Mouse (Mus musculus): ENCODE data around the gene Mob3c. TPM values are rescaled to one million over a fixed set of nuclear protein-coding genes. Genes with fewer than 3 reads are reported as not detected.

Mob3c gene
- polyA plus RNA-seq, 1 experiment from 2014 or later = 8.0 TPM

- Histone ChIP-seq H3K36me3 (ENCODE audit: control insufficient read depth, insufficient read depth, low read length) (peaks cover 47% of the 10 kb centered on the region), H3K4me3 (ENCODE audit: control insufficient read depth in 1 of 2, insufficient read depth in 1 of 2, low read depth in 1 of 2, low read length in 2 of 2) (no peak overlapping the region), H3K9ac (ENCODE audit: low read length) (no peak overlapping the region), H3K4me1 (ENCODE audit: control insufficient read depth in 2 of 2, insufficient read depth in 2 of 2, low read length in 2 of 2) (peaks cover 0 to 6% of the 10 kb centered on the region in 2 experiments; a peak in 3 of 4 replicates), H3K9me3 (ENCODE audit: control insufficient read depth, low read length) (no peaks in the 10 kb centered on the region), H3K27ac (replicated peaks in 1 of 2; ENCODE audit: control insufficient read depth in 1 of 2, insufficient read depth in 1 of 2, low read depth in 2 of 2, low read length in 2 of 2) (no peak overlapping the region), H3K4me2 (ENCODE audit: low read length) (no peak overlapping the region), H3K27me3 (ENCODE audit: control insufficient read depth, insufficient read depth, low read length) (no peaks in the 10 kb centered on the region)
- 69% methylated on average over 2 of the region's 2 CpGs for WGBS
- no peak for ATAC-seq (ENCODE audit: insufficient number of reproducible peaks, insufficient read depth, low FRiP score, low read depth)
Observed at GRCm38 (mm10) chr4:115835576-115835975, 7.7 kb downstream of the Mob3c start.

DNA sequence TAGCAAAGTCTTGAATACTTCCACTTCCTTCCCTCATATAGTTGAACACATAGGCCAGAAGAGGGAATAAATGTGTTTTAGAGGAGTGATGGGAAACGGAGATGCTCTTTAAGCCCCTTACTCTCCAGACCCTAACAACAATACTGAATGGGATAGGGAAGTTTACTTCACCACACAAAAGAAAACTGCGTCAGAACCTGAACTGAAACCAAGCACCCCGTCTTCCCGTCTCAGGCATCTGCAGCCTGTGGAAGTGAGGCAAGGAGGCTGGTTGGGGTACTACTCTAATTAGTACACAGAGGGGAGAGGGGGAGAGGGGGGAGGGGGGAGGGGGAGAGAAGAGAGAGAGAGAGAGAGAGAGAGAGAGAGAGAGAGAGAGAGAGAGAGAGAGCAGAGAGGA lies 10.3 kb downstream of the Mob3c start:
- 74% methylated on average over 4 of the region's 4 CpGs for WGBS
- no peaks in the 10 kb centered on the region for H3K27me3 ChIP-seq (ENCODE audit: control insufficient read depth, insufficient read depth, low read length)
- peak overlapping the region; percentile 77 for H3K4me2 ChIP-seq (ENCODE audit: low read length)
- H3K4me1 ChIP-seq (ENCODE audit: control insufficient read depth in 2 of 2, insufficient read depth in 2 of 2, low read length in 2 of 2) = peaks cover 0 to 6% of the 10 kb centered on the region in 2 experiments; a peak in 3 of 4 replicates
- H3K4me3 ChIP-seq (ENCODE audit: control insufficient read depth in 1 of 2, insufficient read depth in 1 of 2, low read depth in 1 of 2, low read length in 2 of 2) = 0 out of 4 replicates have a peak overlapping the region, but pooled peaks of 1 of the 2 experiments have one; percentile 71
- H3K36me3 ChIP-seq (ENCODE audit: control insufficient read depth, insufficient read depth, low read length) = peaks cover 25% of the 10 kb centered on the region
- ATAC-seq (ENCODE audit: insufficient number of reproducible peaks, insufficient read depth, low FRiP score, low read depth) = no peak
- H3K9me3 ChIP-seq (ENCODE audit: control insufficient read depth, low read length) = no peaks in the 10 kb centered on the region
- H3K9ac ChIP-seq (ENCODE audit: low read length) = no peak overlapping the region
- no peak overlapping the region for H3K27ac ChIP-seq (replicated peaks in 1 of 2; ENCODE audit: control insufficient read depth in 1 of 2, insufficient read depth in 1 of 2, low read depth in 2 of 2, low read length in 2 of 2)

DNA sequence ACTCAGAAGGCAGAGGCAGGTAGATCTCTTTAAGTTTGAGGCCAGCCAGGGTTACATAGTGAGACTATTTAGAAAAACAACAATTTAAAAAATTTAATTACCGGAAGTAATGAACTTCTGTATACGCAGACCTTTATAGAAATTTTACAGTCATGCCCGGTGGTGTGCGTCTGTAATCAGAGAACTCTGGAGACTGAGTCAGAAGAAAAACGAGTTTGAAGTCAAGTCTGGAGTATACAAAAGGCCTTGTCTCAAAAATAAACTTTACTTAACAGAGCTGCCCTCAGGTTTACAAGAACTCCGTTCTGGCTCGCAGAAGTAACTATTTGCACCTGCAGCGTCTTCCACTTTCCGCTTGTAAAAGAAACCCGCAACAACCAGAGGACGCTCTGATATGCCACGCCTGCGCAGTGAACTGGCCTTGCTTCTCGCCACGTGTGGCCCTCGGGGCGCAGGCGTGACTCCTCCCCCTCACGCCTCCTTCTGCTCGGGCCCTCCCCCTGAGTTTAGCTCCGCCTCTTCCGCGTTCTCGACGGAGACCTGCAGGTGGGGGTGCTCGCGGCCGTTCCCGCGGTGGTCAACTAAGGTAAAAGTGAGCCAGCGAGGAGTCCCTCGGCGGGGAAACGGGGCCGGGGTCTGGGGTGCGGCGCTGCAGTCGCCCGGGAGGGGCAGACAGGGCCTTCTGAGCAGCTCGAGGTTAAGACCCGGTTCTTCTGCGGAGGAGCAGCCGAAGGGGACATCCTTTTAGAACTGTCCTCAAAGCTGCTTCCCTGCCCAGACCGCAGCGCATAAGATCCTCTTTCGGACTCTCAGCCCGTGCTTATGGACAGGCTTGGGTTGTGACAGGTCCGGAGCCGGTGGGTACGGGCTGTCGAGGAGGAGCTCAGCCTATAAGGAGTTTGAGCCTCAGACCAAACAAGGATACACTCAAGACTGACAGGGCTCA lies 11.1 kb downstream of the Mob3c start, which contains the start of gene Mknk1:
TSS of gene Mknk1 (plus strand) at position 503 of the 946 bp plus-strand sequence.
- WGBS = 2% methylated on average over 51 of the region's 51 CpGs
- Histone ChIP-seq H3K4me3 (ENCODE audit: control insufficient read depth in 1 of 2, insufficient read depth in 1 of 2, low read depth in 1 of 2, low read length in 2 of 2) (peak within 1 kb of the TSS; percentile 71 to 85), H3K27ac (replicated peaks in 1 of 2; ENCODE audit: control insufficient read depth in 1 of 2, insufficient read depth in 1 of 2, low read depth in 2 of 2, low read length in 2 of 2) (peak within 1 kb of the TSS; percentile 42 to 55; a peak in 3 of 4 replicates), H3K36me3 (ENCODE audit: control insufficient read depth, insufficient read depth, low read length) (peaks cover 18% of the 10 kb centered on the region), H3K4me1 (ENCODE audit: control insufficient read depth in 2 of 2, insufficient read depth in 2 of 2, low read length in 2 of 2) (peaks cover 0 to 6% of the 10 kb centered on the region in 2 experiments; a peak in 3 of 4 replicates), H3K9ac (ENCODE audit: low read length) (peak within 1 kb of the TSS; percentile 79), H3K4me2 (ENCODE audit: low read length) (peak within 1 kb of the TSS; percentile 77), H3K9me3 (ENCODE audit: control insufficient read depth, low read length) (no peaks in the 10 kb centered on the region), H3K27me3 (ENCODE audit: control insufficient read depth, insufficient read depth, low read length) (no peaks in the 10 kb centered on the region)
- peak; percentile 93 for ATAC-seq (ENCODE audit: insufficient number of reproducible peaks, insufficient read depth, low FRiP score, low read depth)

DNA sequence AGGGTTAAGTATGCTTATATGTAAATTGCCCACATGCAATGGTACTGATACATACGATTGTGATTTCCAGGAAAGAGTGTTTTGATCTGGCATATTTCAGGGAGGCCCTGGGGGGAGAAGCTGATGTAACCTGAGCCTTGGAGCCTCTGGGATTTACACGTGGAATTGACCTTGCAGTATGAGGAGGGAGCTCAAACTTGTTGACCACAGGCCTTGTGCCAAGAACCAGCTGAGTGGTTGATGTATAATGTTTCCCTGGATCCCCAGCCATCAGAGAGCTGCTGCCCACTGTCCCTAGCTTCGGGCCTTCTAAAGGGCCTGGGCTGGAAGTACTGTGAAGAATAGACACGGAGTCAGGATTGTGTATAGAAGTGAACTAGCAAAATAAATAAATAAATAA lies 12.1 kb downstream of the Mob3c start:
- H3K27ac ChIP-seq (replicated peaks in 1 of 2; ENCODE audit: control insufficient read depth in 1 of 2, insufficient read depth in 1 of 2, low read depth in 2 of 2, low read length in 2 of 2) = no peak overlapping the region
- H3K9me3 ChIP-seq (ENCODE audit: control insufficient read depth, low read length) = no peaks in the 10 kb centered on the region
- ATAC-seq (ENCODE audit: insufficient number of reproducible peaks, insufficient read depth, low FRiP score, low read depth) = no peak
- H3K4me1 ChIP-seq (ENCODE audit: control insufficient read depth in 2 of 2, insufficient read depth in 2 of 2, low read length in 2 of 2) = peaks cover 0 to 6% of the 10 kb centered on the region in 2 experiments; a peak in 3 of 4 replicates
- H3K9ac ChIP-seq (ENCODE audit: low read length) = no peak overlapping the region
- H3K4me3 ChIP-seq (ENCODE audit: control insufficient read depth in 1 of 2, insufficient read depth in 1 of 2, low read depth in 1 of 2, low read length in 2 of 2) = peak overlapping the region in 1 of 2 experiments; percentile 71; a peak in 2 of 4 replicates
- WGBS = 52% methylated on average over 4 of the region's 4 CpGs
- peak overlapping the region; percentile 77 for H3K4me2 ChIP-seq (ENCODE audit: low read length)
- H3K27me3 ChIP-seq (ENCODE audit: control insufficient read depth, insufficient read depth, low read length) = no peaks in the 10 kb centered on the region
- H3K36me3 ChIP-seq (ENCODE audit: control insufficient read depth, insufficient read depth, low read length) = peaks cover 9% of the 10 kb centered on the region

GRCm38 (mm10) chr4:115840842-115841241 lies 12.9 kb downstream of the Mob3c start:
- ATAC-seq (ENCODE audit: insufficient number of reproducible peaks, insufficient read depth, low FRiP score, low read depth) = no peak
- Histone ChIP-seq H3K4me1 (ENCODE audit: control insufficient read depth in 2 of 2, insufficient read depth in 2 of 2, low read length in 2 of 2) (peaks cover 0 to 6% of the 10 kb centered on the region in 2 experiments; a peak in 3 of 4 replicates), H3K36me3 (ENCODE audit: control insufficient read depth, insufficient read depth, low read length) (peaks cover 1% of the 10 kb centered on the region), H3K4me2 (ENCODE audit: low read length) (no peak overlapping the region), H3K27me3 (ENCODE audit: control insufficient read depth, insufficient read depth, low read length) (no peaks in the 10 kb centered on the region), H3K27ac (replicated peaks in 1 of 2; ENCODE audit: control insufficient read depth in 1 of 2, insufficient read depth in 1 of 2, low read depth in 2 of 2, low read length in 2 of 2) (no peak overlapping the region), H3K9me3 (ENCODE audit: control insufficient read depth, low read length) (no peaks in the 10 kb centered on the region), H3K9ac (ENCODE audit: low read length) (no peak overlapping the region), H3K4me3 (ENCODE audit: control insufficient read depth in 1 of 2, insufficient read depth in 1 of 2, low read depth in 1 of 2, low read length in 2 of 2) (no peak overlapping the region)
- 89% methylated on average over 4 of the region's 4 CpGs for WGBS

- H3K9ac ChIP-seq (ENCODE audit: low read length) = no peak overlapping the region
- peaks cover 18 to 29% of the 10 kb centered on the region in 2 experiments for H3K4me1 ChIP-seq (ENCODE audit: control insufficient read depth in 2 of 2, insufficient read depth in 2 of 2, low read length in 2 of 2)
- 0 out of 2 replicates have a peak, but pooled peaks cover 11% of the 10 kb centered on the region for H3K36me3 ChIP-seq (ENCODE audit: control insufficient read depth, insufficient read depth, low read length)
- no peaks in the 10 kb centered on the region for H3K27me3 ChIP-seq (ENCODE audit: control insufficient read depth, insufficient read depth, low read length)
- no peak overlapping the region for H3K4me3 ChIP-seq (ENCODE audit: control insufficient read depth in 1 of 2, insufficient read depth in 1 of 2, low read depth in 1 of 2, low read length in 2 of 2)
- no peak overlapping the region for H3K4me2 ChIP-seq (ENCODE audit: low read length)
- H3K9me3 ChIP-seq (ENCODE audit: control insufficient read depth, low read length) = no peaks in the 10 kb centered on the region
- 39% methylated on average over 2 of the region's 2 CpGs for WGBS
- H3K27ac ChIP-seq (replicated peaks in 1 of 2; ENCODE audit: control insufficient read depth in 1 of 2, insufficient read depth in 1 of 2, low read depth in 2 of 2, low read length in 2 of 2) = no peak overlapping the region
- ATAC-seq (ENCODE audit: insufficient number of reproducible peaks, insufficient read depth, low FRiP score, low read depth) = no peak
Observed at GRCm38 (mm10) chr4:115846656-115847055, 18.8 kb downstream of the Mob3c start.

- Histone ChIP-seq H3K9ac (ENCODE audit: low read length) (no peak overlapping the region), H3K9me3 (ENCODE audit: control insufficient read depth, low read length) (no peaks in the 10 kb centered on the region), H3K27ac (replicated peaks in 1 of 2; ENCODE audit: control insufficient read depth in 1 of 2, insufficient read depth in 1 of 2, low read depth in 2 of 2, low read length in 2 of 2) (no peak overlapping the region), H3K27me3 (ENCODE audit: control insufficient read depth, insufficient read depth, low read length) (no peaks in the 10 kb centered on the region), H3K4me3 (ENCODE audit: control insufficient read depth in 1 of 2, insufficient read depth in 1 of 2, low read depth in 1 of 2, low read length in 2 of 2) (no peak overlapping the region), H3K36me3 (ENCODE audit: control insufficient read depth, insufficient read depth, low read length) (0 out of 2 replicates have a peak, but pooled peaks cover 11% of the 10 kb centered on the region), H3K4me2 (ENCODE audit: low read length) (no peak overlapping the region), H3K4me1 (ENCODE audit: control insufficient read depth in 2 of 2, insufficient read depth in 2 of 2, low read length in 2 of 2) (peaks cover 21 to 29% of the 10 kb centered on the region in 2 experiments)
- no peak for ATAC-seq (ENCODE audit: insufficient number of reproducible peaks, insufficient read depth, low FRiP score, low read depth)
- 41% methylated on average over 5 of the region's 5 CpGs for WGBS
Observed at GRCm38 (mm10) chr4:115847377-115847776, 19.5 kb downstream of the Mob3c start.

Measured in heart, embryonic 14.5 days (tissue).